Mouse (Mus musculus) forebrain, embryonic 14.5 days (tissue): ENCODE measurements around the gene Wfdc21. TPM values are rescaled to one million over a fixed set of nuclear protein-coding genes. Genes with fewer than 3 reads are reported as not detected.

ENCODE experiments used
- ATAC-seq: fragments of 200-750 bp; cut with Nextera tagmentation; 2 replicates; pipeline ENCODE4 v1.8.0; 2017; ENCODE audit warnings: mild to moderate bottlenecking, moderate library complexity
- DNase-seq: peaks from one replicate; pipeline ENCODE4 v3.0.0-alpha.2; 2015; ENCODE audit warnings: low spot score
- H3K27ac ChIP-seq: fragments of 300-500 bp; sonication (generic); 2 replicates; pipeline ENCODE4 v1.5.1; 2014; ENCODE audit warnings: low read depth, mild to moderate bottlenecking, control low read depth, low read length, moderate library complexity
- H3K27me3 ChIP-seq: fragments of 300-500 bp; sonication (generic); replicated peaks from 2 replicates; pipeline ENCODE4 v1.6.1; 2014; ENCODE audit warnings: low read length, control low read depth, mixed read lengths; ENCODE audit not compliant: control insufficient read depth, insufficient read depth
- H3K36me3 ChIP-seq: fragments of 300-500 bp; sonication (generic); 2 replicates; pipeline ENCODE4 v1.6.1; 2014; ENCODE audit warnings: low read length, control low read depth; ENCODE audit not compliant: control insufficient read depth, insufficient read depth
- H3K4me1 ChIP-seq: fragments of 300-500 bp; sonication (generic); 2 replicates; pipeline ENCODE4 v1.6.1; 2014; ENCODE audit warnings: antibody characterized with exemption, low read length, control low read depth; ENCODE audit not compliant: control insufficient read depth, insufficient read depth
- H3K4me2 ChIP-seq: fragments of 300-500 bp; sonication (generic); 2 replicates; pipeline ENCODE4 v1.6.1; 2014; ENCODE audit warnings: mild to moderate bottlenecking, control low read depth, low read length
- H3K4me3 ChIP-seq: fragments of 300-500 bp; sonication (generic); 2 replicates; pipeline ENCODE4 v1.5.1; 2014; ENCODE audit warnings: low read depth, low read length, control low read depth
- H3K9ac ChIP-seq: fragments of 300-500 bp; sonication (generic); 2 replicates; pipeline ENCODE4 v1.6.1; 2014; ENCODE audit warnings: mild to moderate bottlenecking, low read length, control low read depth, moderate library complexity
- H3K9me3 ChIP-seq: fragments of 300-500 bp; sonication (generic); replicated peaks from 2 replicates; pipeline ENCODE4 v1.6.1; 2016; ENCODE audit warnings: low read length, control low read depth, mixed read lengths; ENCODE audit not compliant: control insufficient read depth
- WGBS: fragments of 180-500 bp; shearing (Covaris S2); extraction: QIAGEN DNeasy Blood & Tissue Kit; methylation state at CpG from one replicate; pipeline ENCODE4 v1.1.7; 2014; 5-methylcytosine and 5-hydroxymethylcytosine counted together
- polyA plus RNA-seq: library from polyadenylated mRNA; unstranded; fragments of >200 nt; fragmentation: Nextera tagmentation; extraction: Ambion mirVana; gene quantifications from 2 replicates; pipeline ENCODE4 v1.2.1, GENCODE M21; 2014

Wfdc21 gene
- polyA plus RNA-seq, 1 experiment from 2014 or later: not detected

GRCm38 (mm10) chr11:83773691-83774090 lies 27.0 kb downstream of the Wfdc21 start:
- DNase-seq (no peak), ATAC-seq (no peak)
- Histone ChIP-seq H3K4me3 (no peak overlapping the region), H3K36me3 (peaks cover 96% of the 10 kb centered on the region), H3K27ac (no peak overlapping the region), H3K4me1 (no peaks in the 10 kb centered on the region), H3K4me2 (no peak overlapping the region), H3K27me3 (no peaks in the 10 kb centered on the region), H3K9ac (no peak overlapping the region), H3K9me3 (no peaks in the 10 kb centered on the region)
- WGBS: 95% methylated on average over 16 of the region's 16 CpGs

GRCm38 (mm10) chr11:83774324-83774723 lies 27.6 kb downstream of the Wfdc21 start:
- Histone ChIP-seq H3K27me3 (no peaks in the 10 kb centered on the region), H3K27ac (no peak overlapping the region), H3K9me3 (no peaks in the 10 kb centered on the region), H3K4me1 (no peaks in the 10 kb centered on the region), H3K9ac (no peak overlapping the region), H3K36me3 (peaks cover 96% of the 10 kb centered on the region), H3K4me2 (no peak overlapping the region), H3K4me3 (no peak overlapping the region)
- no peak for DNase-seq
- no peak for ATAC-seq
- WGBS: 97% methylated on average over 11 of the region's 11 CpGs

- H3K27ac ChIP-seq: no peak overlapping the region
These were observed 30.1 kb downstream of the Wfdc21 start for GRCm38 (mm10) chr11:83776798-83777197.

GRCm38 (mm10) chr11:83783931-83784600 lies 37.3 kb downstream of the Wfdc21 start:
- Histone ChIP-seq H3K4me2 (no peak overlapping the region), H3K36me3 (peaks cover 49% of the 10 kb centered on the region), H3K9me3 (no peaks in the 10 kb centered on the region), H3K27me3 (no peaks in the 10 kb centered on the region), H3K27ac (no peak overlapping the region), H3K4me1 (no peaks in the 10 kb centered on the region), H3K9ac (no peak overlapping the region), H3K4me3 (no peak overlapping the region)
- WGBS: 83% methylated on average over 14 of the region's 14 CpGs
- DNase-seq (no peak), ATAC-seq (no peak)

More at GRCm38 (mm10) chr11:83776798-83777197, 30.1 kb downstream of the Wfdc21 start:
- Histone ChIP-seq H3K4me3 (no peak overlapping the region), H3K4me2 (no peak overlapping the region), H3K9ac (no peak overlapping the region), H3K4me1 (no peaks in the 10 kb centered on the region), H3K9me3 (no peaks in the 10 kb centered on the region), H3K27me3 (no peaks in the 10 kb centered on the region), H3K36me3 (peaks cover 97% of the 10 kb centered on the region)
- WGBS: 86% methylated on average over 8 of the region's 8 CpGs
- no peak for ATAC-seq
- no peak for DNase-seq

- H3K9me3 ChIP-seq: no peaks in the 10 kb centered on the region
- WGBS: 84% methylated on average over 2 of the region's 2 CpGs
- no peaks in the 10 kb centered on the region for H3K27me3 ChIP-seq
- no peak overlapping the region for H3K4me3 ChIP-seq
- H3K4me2 ChIP-seq: no peak overlapping the region
- ATAC-seq: no peak
- H3K36me3 ChIP-seq: peaks cover 43% of the 10 kb centered on the region
- no peak overlapping the region for H3K9ac ChIP-seq
- H3K4me1 ChIP-seq: no peaks in the 10 kb centered on the region
- DNase-seq: no peak
- no peak overlapping the region for H3K27ac ChIP-seq
These were observed 37.9 kb downstream of the Wfdc21 start for GRCm38 (mm10) chr11:83784661-83785060.

- no peak for ATAC-seq
- H3K4me1 ChIP-seq: no peaks in the 10 kb centered on the region
- peak; percentile 85 for DNase-seq
- no peak overlapping the region for H3K4me3 ChIP-seq
- H3K27ac ChIP-seq: no peak overlapping the region
- no peaks in the 10 kb centered on the region for H3K27me3 ChIP-seq
- peaks cover 36% of the 10 kb centered on the region for H3K36me3 ChIP-seq
- H3K9ac ChIP-seq: no peak overlapping the region
- 14% methylated on average over 2 of the region's 2 CpGs for WGBS
- H3K9me3 ChIP-seq: no peaks in the 10 kb centered on the region
- no peak overlapping the region for H3K4me2 ChIP-seq
These were observed 38.6 kb downstream of the Wfdc21 start for GRCm38 (mm10) chr11:83785366-83785765.

GRCm38 (mm10) chr11:83786835-83787234 lies 40.1 kb downstream of the Wfdc21 start:
- Histone ChIP-seq H3K9me3 (no peaks in the 10 kb centered on the region), H3K36me3 (peaks cover 22% of the 10 kb centered on the region), H3K4me3 (no peak overlapping the region), H3K9ac (no peak overlapping the region), H3K27me3 (no peaks in the 10 kb centered on the region), H3K27ac (no peak overlapping the region), H3K4me2 (no peak overlapping the region), H3K4me1 (no peaks in the 10 kb centered on the region)
- WGBS: 83% methylated on average over 4 of the region's 4 CpGs
- no peak for ATAC-seq
- no peak for DNase-seq

GRCm38 (mm10) chr11:83787401-83788021 lies 40.8 kb downstream of the Wfdc21 start:
- no peak for DNase-seq
- peaks cover 17% of the 10 kb centered on the region for H3K36me3 ChIP-seq
- no peak overlapping the region for H3K9ac ChIP-seq
- ATAC-seq: no peak
- H3K4me3 ChIP-seq: no peak overlapping the region
- 84% methylated on average over 15 of the region's 15 CpGs for WGBS
- H3K4me1 ChIP-seq: no peaks in the 10 kb centered on the region
- H3K4me2 ChIP-seq: no peak overlapping the region
- no peak overlapping the region for H3K27ac ChIP-seq
- H3K9me3 ChIP-seq: no peaks in the 10 kb centered on the region
- no peaks in the 10 kb centered on the region for H3K27me3 ChIP-seq

GRCm38 (mm10) chr11:83788331-83788730 lies 41.6 kb downstream of the Wfdc21 start:
- Histone ChIP-seq H3K36me3 (peaks cover 10% of the 10 kb centered on the region), H3K4me1 (no peaks in the 10 kb centered on the region), H3K27me3 (no peaks in the 10 kb centered on the region), H3K9me3 (no peaks in the 10 kb centered on the region), H3K9ac (no peak overlapping the region), H3K27ac (no peak overlapping the region), H3K4me2 (no peak overlapping the region), H3K4me3 (no peak overlapping the region)
- DNase-seq (no peak), ATAC-seq (no peak)
- WGBS: 81% methylated on average over 8 of the region's 8 CpGs
